Mouse (Mus musculus) bone marrow macrophage, adult 2 months (primary cell): ENCODE results near the gene Tec.

ENCODE experiments used
- CTCF ChIP-seq: IDR thresholded peaks from 2 replicates; pipeline ENCODE4 v1.5.1; 2012; ENCODE audit warnings: low read depth, mild to moderate bottlenecking, low read length, moderate library complexity
- POLR2A ChIP-seq: IDR thresholded peaks from 2 replicates; pipeline ENCODE4 v1.6.1; 2012; ENCODE audit warnings: mild to moderate bottlenecking, low read depth, low read length, borderline replicate concordance

- TF ChIP-seq POLR2A (no peak), CTCF (no peak)
Measured at GRCm38 (mm10) chr5:72908324-72908936, 40.1 kb upstream of the Tec start.
